Mouse (Mus musculus): ENCODE measurements around the gene Zfp609. TPM values are rescaled to one million over a fixed set of nuclear protein-coding genes. Genes with fewer than 3 reads are reported as not detected.

Zfp609 gene
- total and polyA plus RNA-seq, 2 experiments from 2014 or later: 5.4 to 11.2 TPM

DNA sequence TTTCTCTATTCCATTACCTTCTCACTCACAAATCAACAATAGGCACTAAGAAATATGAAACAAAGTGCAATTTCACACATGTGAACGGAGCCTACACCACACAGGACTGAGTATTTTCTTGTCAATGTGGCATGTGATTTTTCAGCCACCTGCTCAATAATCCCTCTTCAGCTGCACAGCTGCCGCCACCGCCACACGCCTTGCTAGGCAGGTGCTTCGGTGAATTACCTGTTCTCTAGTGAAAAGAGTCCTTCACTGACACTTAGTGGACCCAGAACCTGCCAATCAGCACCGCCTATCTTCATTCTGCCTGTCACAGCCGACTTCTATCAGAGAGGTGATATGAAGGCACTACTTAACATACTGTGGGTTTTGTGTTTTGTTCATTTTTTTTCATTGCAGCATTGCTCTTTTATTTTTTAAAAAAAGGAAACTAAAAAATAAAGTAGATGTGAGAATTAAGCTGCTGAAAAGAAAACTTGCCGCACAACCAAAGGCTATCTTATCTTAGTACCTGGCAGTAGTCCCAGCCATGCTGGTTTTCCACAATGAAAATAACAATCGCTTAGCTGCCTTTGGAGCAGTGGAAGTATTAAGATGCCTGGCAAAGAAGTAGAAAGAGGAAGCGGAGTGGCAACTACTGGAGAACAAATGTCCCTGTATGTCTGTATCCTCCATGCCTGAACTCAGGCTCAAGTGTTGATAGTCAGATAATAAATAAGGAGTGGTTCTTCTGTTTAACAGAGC, 3.5 kb downstream of the Zfp609 start:
- Histone ChIP-seq H3K27me3 (ENCODE audit: insufficient read depth, low read length) (no peaks in the 10 kb centered on the region), H3K4me1 (ENCODE audit: insufficient read depth, low read length) (peaks cover 19% of the 10 kb centered on the region), H3K9me3 (ENCODE audit: low read length) (no peaks in the 10 kb centered on the region), H3K4me2 (ENCODE audit: low read depth, low read length, poor library complexity, severe bottlenecking) (peak overlapping the region; percentile 30), H3K9ac (replicated peaks; ENCODE audit: low read length, poor library complexity, severe bottlenecking) (no peak overlapping the region), H3K36me3 (ENCODE audit: insufficient read depth, low read length) (no peaks in the 10 kb centered on the region), H3K27ac (ENCODE audit: low read depth, low read length) (no peak overlapping the region), H3K4me3 (ENCODE audit: low read depth, low read length) (peak overlapping the region; percentile 5; the same call in 1 of the 2 replicates)
- ATAC-seq (ENCODE audit: low FRiP score): no peak
- TF ChIP-seq CTCF (IDR thresholded peaks at IDR 0.05): no peak
- DNase-seq (ENCODE audit: low spot score): peak; percentile 19
- WGBS: 22% methylated on average over 10 of the region's 10 CpGs

DNA sequence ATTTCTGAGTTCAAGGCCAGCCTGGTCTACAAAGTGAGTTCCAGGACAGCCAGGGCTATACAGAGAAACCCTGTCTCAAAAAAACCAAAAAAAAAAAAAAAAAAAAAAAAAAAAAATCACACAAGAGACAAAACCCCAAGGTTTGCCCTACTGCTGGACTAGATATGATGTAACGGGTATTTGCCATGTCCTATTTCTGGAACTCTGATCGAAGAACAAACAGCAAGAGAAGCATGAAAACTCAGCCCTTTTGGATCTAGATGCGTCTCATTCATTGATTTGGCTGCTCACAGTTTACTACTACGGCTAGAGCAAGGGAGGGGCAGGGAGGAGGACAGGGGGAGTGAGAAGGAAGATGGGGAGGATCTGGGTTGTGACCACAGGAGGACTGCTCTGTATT, 5.4 kb downstream of the Zfp609 start:
- no peak for DNase-seq (ENCODE audit: low spot score)
- Histone ChIP-seq H3K36me3 (ENCODE audit: insufficient read depth, low read length) (no peaks in the 10 kb centered on the region), H3K9ac (replicated peaks; ENCODE audit: low read length, poor library complexity, severe bottlenecking) (no peak overlapping the region), H3K27me3 (ENCODE audit: insufficient read depth, low read length) (no peaks in the 10 kb centered on the region), H3K4me1 (ENCODE audit: insufficient read depth, low read length) (peaks cover 20% of the 10 kb centered on the region), H3K9me3 (ENCODE audit: low read length) (no peaks in the 10 kb centered on the region), H3K27ac (ENCODE audit: low read depth, low read length) (no peak overlapping the region), H3K4me3 (ENCODE audit: low read depth, low read length) (no peak overlapping the region), H3K4me2 (ENCODE audit: low read depth, low read length, poor library complexity, severe bottlenecking) (no peak overlapping the region)
- 79% methylated on average over 4 of the region's 4 CpGs for WGBS
- no peak for ATAC-seq (ENCODE audit: low FRiP score)
- TF ChIP-seq CTCF (IDR thresholded peaks at IDR 0.05): no peak

DNA sequence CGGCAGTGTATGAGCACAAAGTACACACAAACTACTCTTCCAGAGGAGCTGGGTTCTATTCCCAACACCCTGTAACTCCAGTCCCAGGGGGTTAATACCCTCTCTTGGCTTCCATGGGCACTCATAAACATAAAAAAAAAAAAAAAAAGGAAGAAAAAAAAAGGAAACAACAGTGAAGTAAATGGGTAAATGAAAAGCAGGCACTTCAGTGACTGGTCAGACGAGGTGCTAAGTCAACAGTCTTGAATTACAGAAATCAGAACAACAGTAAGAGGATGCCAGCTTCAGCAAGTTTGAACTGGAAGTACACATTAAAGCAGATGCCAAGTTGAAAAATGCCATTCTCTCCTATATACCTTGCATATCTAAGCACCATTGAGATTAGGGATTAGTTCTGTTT, 7.1 kb downstream of the Zfp609 start:
- no peak overlapping the region for H3K27ac ChIP-seq (ENCODE audit: low read depth, low read length)
- H3K4me2 ChIP-seq (ENCODE audit: low read depth, low read length, poor library complexity, severe bottlenecking): no peak overlapping the region
- no peak for ATAC-seq (ENCODE audit: low FRiP score)
- no peak overlapping the region for H3K4me3 ChIP-seq (ENCODE audit: low read depth, low read length)
- no peak for TF ChIP-seq CTCF (IDR thresholded peaks at IDR 0.05)
- DNase-seq (ENCODE audit: low spot score): no peak
- WGBS: 75% methylated on average over 2 of the region's 2 CpGs
- H3K27me3 ChIP-seq (ENCODE audit: insufficient read depth, low read length): no peaks in the 10 kb centered on the region
- H3K9ac ChIP-seq (replicated peaks; ENCODE audit: low read length, poor library complexity, severe bottlenecking): no peak overlapping the region
- H3K9me3 ChIP-seq (ENCODE audit: low read length): no peaks in the 10 kb centered on the region
- no peaks in the 10 kb centered on the region for H3K36me3 ChIP-seq (ENCODE audit: insufficient read depth, low read length)
- H3K4me1 ChIP-seq (ENCODE audit: insufficient read depth, low read length): peaks cover 15% of the 10 kb centered on the region

GRCm38 (mm10) chr9:65818402-65818801, 9.0 kb downstream of the Zfp609 start:
- Histone ChIP-seq H3K4me1 (ENCODE audit: insufficient read depth, low read length) (peaks cover 6% of the 10 kb centered on the region; the same call in 1 of the 2 replicates), H3K27ac (ENCODE audit: low read depth, low read length) (peak overlapping the region; percentile 43; the same call in 1 of the 2 replicates), H3K4me3 (ENCODE audit: low read depth, low read length) (no peak overlapping the region), H3K4me2 (ENCODE audit: low read depth, low read length, poor library complexity, severe bottlenecking) (no peak overlapping the region), H3K36me3 (ENCODE audit: insufficient read depth, low read length) (no peaks in the 10 kb centered on the region), H3K27me3 (ENCODE audit: insufficient read depth, low read length) (no peaks in the 10 kb centered on the region), H3K9me3 (ENCODE audit: low read length) (no peaks in the 10 kb centered on the region), H3K9ac (replicated peaks; ENCODE audit: low read length, poor library complexity, severe bottlenecking) (no peak overlapping the region)
- no peak for ATAC-seq (ENCODE audit: low FRiP score)
- WGBS: 25% methylated on average over 2 of the region's 2 CpGs
- no peak for DNase-seq (ENCODE audit: low spot score)
- no peak for TF ChIP-seq CTCF (IDR thresholded peaks at IDR 0.05)

- H3K9me3 ChIP-seq (ENCODE audit: low read length): no peaks in the 10 kb centered on the region
- H3K27me3 ChIP-seq (ENCODE audit: insufficient read depth, low read length): no peaks in the 10 kb centered on the region
- no peaks in the 10 kb centered on the region for H3K36me3 ChIP-seq (ENCODE audit: insufficient read depth, low read length)
- no peak overlapping the region for H3K27ac ChIP-seq (ENCODE audit: low read depth, low read length)
- H3K4me2 ChIP-seq (ENCODE audit: low read depth, low read length, poor library complexity, severe bottlenecking): no peak overlapping the region
- H3K4me1 ChIP-seq (ENCODE audit: insufficient read depth, low read length): no peaks in the 10 kb centered on the region
- no peak for ATAC-seq (ENCODE audit: low FRiP score)
- no peak for DNase-seq (ENCODE audit: low spot score)
- no peak for TF ChIP-seq CTCF (IDR thresholded peaks at IDR 0.05)
- 72% methylated on average over 2 of the region's 2 CpGs for WGBS
- no peak overlapping the region for H3K4me3 ChIP-seq (ENCODE audit: low read depth, low read length)
- no peak overlapping the region for H3K9ac ChIP-seq (replicated peaks; ENCODE audit: low read length, poor library complexity, severe bottlenecking)
Observed at GRCm38 (mm10) chr9:65812841-65813240, 14.5 kb downstream of the Zfp609 start.

DNA sequence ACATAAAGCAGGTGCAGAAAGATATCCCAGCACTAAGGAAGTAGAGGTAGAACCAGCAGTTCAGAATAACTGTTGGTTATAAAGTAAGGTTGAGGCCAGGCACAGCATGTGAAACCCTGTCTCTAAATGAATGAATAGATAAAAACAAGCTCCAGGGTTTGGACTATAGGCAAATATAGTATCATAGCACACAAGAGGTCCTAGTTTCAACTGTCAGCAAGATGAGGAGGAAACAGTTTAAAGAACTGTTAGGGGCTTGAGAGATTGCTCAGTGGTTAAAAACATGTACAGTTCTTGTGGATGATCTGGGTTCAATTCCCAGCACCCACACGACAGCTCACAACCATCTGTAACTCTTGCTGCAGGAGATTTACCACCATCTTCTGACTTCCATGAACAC, 15.6 kb downstream of the Zfp609 start:
- 90% methylated on average over 1 of the region's 1 CpGs for WGBS
- no peaks in the 10 kb centered on the region for H3K9me3 ChIP-seq (ENCODE audit: low read length)
- H3K4me3 ChIP-seq (ENCODE audit: low read depth, low read length): no peak overlapping the region
- no peak for DNase-seq (ENCODE audit: low spot score)
- H3K27me3 ChIP-seq (ENCODE audit: insufficient read depth, low read length): no peaks in the 10 kb centered on the region
- H3K9ac ChIP-seq (replicated peaks; ENCODE audit: low read length, poor library complexity, severe bottlenecking): no peak overlapping the region
- no peaks in the 10 kb centered on the region for H3K36me3 ChIP-seq (ENCODE audit: insufficient read depth, low read length)
- H3K4me1 ChIP-seq (ENCODE audit: insufficient read depth, low read length): no peaks in the 10 kb centered on the region
- ATAC-seq (ENCODE audit: low FRiP score): no peak
- H3K27ac ChIP-seq (ENCODE audit: low read depth, low read length): no peak overlapping the region
- H3K4me2 ChIP-seq (ENCODE audit: low read depth, low read length, poor library complexity, severe bottlenecking): no peak overlapping the region
- no peak for TF ChIP-seq CTCF (IDR thresholded peaks at IDR 0.05)
